Comparison of ENCODE assay signal across 1 mouse cellular context in genomic region chr9:44570939-44571382, GRCm38 (mm10).
TF ChIP-seq lines count a peak whose summit lies in the region.

No protein-coding gene starts in this region.

TF ChIP-seq in CH12.LX, 34 proteins besides CTCF, POLR2A, EP300 and RAD21 (continued from another document):
- TF ChIP-seq JUND (conservative IDR thresholded peaks at IDR 0.05; ENCODE audit: low read depth, low read length) (peak; percentile 78), GABPA (IDR thresholded peaks at IDR 0.05; ENCODE audit: insufficient replicate concordance, low read depth, low read length) (peak; percentile 55), PAX5 (IDR thresholded peaks at IDR 0.05; ENCODE audit: low read length) (no peak), TCF12 (IDR thresholded peaks at IDR 0.05; ENCODE audit: low read depth, low read length) (peak; percentile 98), CHD2 (IDR thresholded peaks at IDR 0.05; ENCODE audit: low read length) (peak; percentile 92), POLR2AphosphoS2 (IDR thresholded peaks at IDR 0.05; ENCODE audit: low read depth, low read length) (peak; percentile 62; the same call in 1 of the 2 replicates), HCFC1 (IDR thresholded peaks at IDR 0.05; ENCODE audit: low read depth, low read length) (no peak), MAX (IDR thresholded peaks at IDR 0.05; ENCODE audit: low read length) (peak; percentile 86), MAZ (IDR thresholded peaks at IDR 0.05; ENCODE audit: low read depth, low read length) (peak; percentile 85)
TF ChIP-seq in CH12.LX: peak in this region for 26.
